Mouse (Mus musculus): ENCODE results near the gene Trmo.

Trmo gene

GRCm38 (mm10) chr4:46341831-46342680 lies 47.2 kb downstream of the Trmo start:
- in situ Hi-C loops (cut with MseI, MboI), result no loop called here

GRCm38 (mm10) chr4:46339584-46339983 lies 49.7 kb downstream of the Trmo start:
- in situ Hi-C loops (cut with MseI, MboI), result no loop called here

DNA sequence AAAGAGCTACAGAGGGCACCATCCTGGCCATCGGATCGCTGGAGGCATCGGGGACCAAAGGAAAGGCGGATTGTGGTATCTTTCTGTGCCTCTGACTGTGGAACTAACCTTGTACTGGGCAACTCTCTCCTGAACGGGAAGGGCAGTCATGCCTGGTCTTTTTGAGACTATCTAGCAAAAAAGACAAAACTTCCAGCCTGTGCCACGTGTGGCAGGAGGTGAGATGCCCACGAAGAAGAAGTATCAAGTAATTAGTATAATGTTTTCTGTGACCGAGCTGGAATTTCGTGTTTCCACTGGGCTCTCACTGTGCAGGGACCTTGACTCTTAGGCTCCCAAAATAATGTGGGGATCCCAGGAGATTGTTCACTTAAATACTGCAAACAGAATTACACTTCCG lies 50.2 kb downstream of the Trmo start:
- in situ Hi-C loops (cut with MseI, MboI), result no loop called here

- in situ Hi-C loops (cut with MseI, MboI), result no loop called here
These were observed 51.2 kb downstream of the Trmo start for GRCm38 (mm10) chr4:46337990-46338389.

GRCm38 (mm10) chr4:46335846-46336245 lies 53.4 kb downstream of the Trmo start:
- in situ Hi-C loops (cut with MseI, MboI), result no loop called here

- in situ Hi-C loops (cut with MseI, MboI), result no loop called here
These were observed 60.3 kb downstream of the Trmo start for GRCm38 (mm10) chr4:46328906-46329305.
